Mouse (Mus musculus) left cerebral cortex, adult 8-10 months (tissue): ENCODE data around the gene Epn2. TPM values are rescaled to one million over a fixed set of nuclear protein-coding genes. Genes with fewer than 3 reads are reported as not detected.

Experiments used
- DNase-seq, 2 experiments: peaks; one replicate each; pipeline ENCODE4 v3.0.0; 2022; ENCODE audit warnings: low spot score in 2 of 2
- total RNA-seq, 4 experiments: library from RNA; stranded (reverse); gene quantifications; 2 replicates each; pipeline ENCODE4 v1.2.4; 2022

The Epn2 gene
- total RNA-seq, 4 experiments from 2014 or later, result 101 to 118 (median 107) TPM

DNA sequence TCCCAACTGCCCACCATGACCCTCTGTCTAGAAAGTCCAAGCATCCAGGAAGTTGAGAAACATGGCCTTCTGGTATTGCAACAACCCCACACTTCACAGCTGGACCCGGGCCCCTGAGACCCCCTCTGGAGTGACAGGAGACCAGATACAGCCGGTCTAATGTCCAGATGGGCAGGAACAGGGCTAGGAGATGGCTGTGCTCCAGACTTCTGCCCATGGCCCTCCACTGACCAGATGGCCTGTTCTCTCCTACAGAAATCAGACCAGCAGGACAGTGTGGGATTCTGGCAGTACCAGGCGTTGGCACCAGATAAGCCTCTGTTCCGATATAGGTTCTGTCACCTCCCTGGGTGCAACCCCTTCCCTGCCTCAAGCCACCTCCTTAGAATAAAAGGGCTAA is 111.0 kb downstream of the Epn2 start:
- DNase-seq, result no peak

Other genes with a start within 250 kb of the Epn2 start
- gene Slc47a2, start 236.8 kb downstream of the Epn2 start, total RNA-seq, result under 1 TPM; 0.23 to 0.55 (median 0.27) TPM
- gene Slc47a1, start 201.3 kb downstream of the Epn2 start, total RNA-seq, result 1 to 10 TPM; 1.6 to 3.3 (median 2.9) TPM
- gene Rnf112, start 125.6 kb downstream of the Epn2 start, total RNA-seq, result 100 to 1,000 TPM; 223 to 281 (median 257) TPM
- 1 to 10 TPM; 1.9 to 4.0 (median 3.1) TPM for gene Mfap4, start 94.3 kb downstream of the Epn2 start, total RNA-seq
- gene Mapk7, start 85.3 kb downstream of the Epn2 start, total RNA-seq, result 10 to 100 TPM; 19.5 to 22.4 (median 21.0) TPM
- gene B9d1, start 74.5 kb downstream of the Epn2 start, total RNA-seq, result 10 to 100 TPM; 46.9 to 57.8 (median 47.2) TPM
- 1 to 10 TPM; 3.3 to 5.2 (median 4.9) TPM for gene Grap, start 73.6 kb upstream of the Epn2 start, total RNA-seq
- gene Fam83g, start 104.4 kb upstream of the Epn2 start, total RNA-seq, result under 1 TPM in 2 of 4 experiments, not detected in 2; 0.09 to 0.28 TPM
- gene Slc5a10, start 141.1 kb upstream of the Epn2 start, total RNA-seq, result under 1 TPM in 3 of 4 experiments, not detected in 1; 0.20 to 0.33 (median 0.32) TPM
- gene Prpsap2, start 182.4 kb upstream of the Epn2 start, total RNA-seq, result 10 to 100 TPM; 43.6 to 47.8 (median 45.3) TPM